Mouse (Mus musculus) adrenal gland, postnatal 14 days (tissue): ENCODE measurements around the gene Rbfox1. TPM values are rescaled to one million over a fixed set of nuclear protein-coding genes. Genes with fewer than 3 reads are reported as not detected.
A peak's percentile ranks its signal among the peaks of the same experiment; 100 is the strongest.

ENCODE experiments used
- DNase-seq: peaks from one replicate; pipeline ENCODE4 v3.0.0; 2021; ENCODE audit warnings: mixed read lengths
- total RNA-seq: library from RNA; stranded (reverse); gene quantifications from 2 replicates; pipeline ENCODE4 v1.2.3, GENCODE M21; 2021

The Rbfox1 gene
- total RNA-seq, 1 experiment from 2014 or later: 2.3 TPM

GRCm38 (mm10) chr16:7149106-7149899 lies 1264.1 kb downstream of the Rbfox1 start:
- no peak for DNase-seq

GRCm38 (mm10) chr16:7150201-7150791 lies 1265.1 kb downstream of the Rbfox1 start:
- DNase-seq: peak; percentile 28

- no peak for DNase-seq
Measured at GRCm38 (mm10) chr16:7152401-7152800, 1267.2 kb downstream of the Rbfox1 start.

- DNase-seq: no peak
Measured at GRCm38 (mm10) chr16:7154671-7155070, 1269.5 kb downstream of the Rbfox1 start.

DNA sequence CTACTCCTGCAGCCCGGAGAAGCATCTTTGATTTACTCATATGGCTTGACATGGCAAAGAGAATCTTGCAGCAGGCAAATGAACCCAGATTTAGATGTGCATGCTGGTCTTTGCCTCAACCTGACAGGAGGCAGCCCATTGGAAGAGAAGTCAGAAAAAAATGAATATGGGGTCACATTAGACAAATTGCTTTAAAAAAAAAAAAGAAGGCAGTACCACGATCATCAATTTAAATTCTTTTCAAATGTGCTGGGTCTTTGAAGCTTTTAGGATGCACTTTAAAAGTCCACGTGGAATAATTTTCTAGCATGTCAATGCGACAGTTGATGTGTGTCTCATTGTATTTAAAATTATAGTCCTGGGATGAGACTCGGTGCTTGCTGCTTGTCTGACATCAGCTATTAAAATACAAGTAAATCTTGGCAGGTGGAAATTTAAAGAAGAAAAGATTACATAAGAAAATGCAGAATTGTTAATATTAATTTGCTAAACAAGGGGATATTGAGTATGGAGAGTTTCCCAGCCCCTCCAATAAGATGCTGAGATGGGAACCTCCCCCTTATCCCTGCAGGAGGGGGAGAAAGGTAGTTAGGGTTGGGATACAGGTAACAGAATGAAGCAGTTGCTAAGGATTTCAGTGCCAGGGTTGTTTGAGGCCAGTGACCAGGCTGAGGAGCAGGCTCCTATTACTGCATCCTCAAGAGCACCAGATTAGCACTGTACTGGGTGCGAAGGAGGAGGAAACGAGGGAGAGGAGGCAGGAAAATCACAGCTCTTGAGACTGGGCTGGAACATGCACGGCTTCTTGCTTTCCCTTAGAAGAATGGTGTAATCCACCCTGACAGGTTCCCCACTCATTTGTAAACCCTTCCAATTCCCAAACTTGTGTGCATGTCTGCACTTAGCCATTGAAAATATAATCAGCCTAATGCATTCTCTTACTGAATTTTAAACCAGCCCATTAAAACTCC lies 1274.0 kb downstream of the Rbfox1 start:
- DNase-seq: no peak

- DNase-seq: no peak
Measured at GRCm38 (mm10) chr16:7159827-7160217, 1274.7 kb downstream of the Rbfox1 start.

GRCm38 (mm10) chr16:7162168-7162567 lies 1277.0 kb downstream of the Rbfox1 start:
- DNase-seq: no peak

DNA sequence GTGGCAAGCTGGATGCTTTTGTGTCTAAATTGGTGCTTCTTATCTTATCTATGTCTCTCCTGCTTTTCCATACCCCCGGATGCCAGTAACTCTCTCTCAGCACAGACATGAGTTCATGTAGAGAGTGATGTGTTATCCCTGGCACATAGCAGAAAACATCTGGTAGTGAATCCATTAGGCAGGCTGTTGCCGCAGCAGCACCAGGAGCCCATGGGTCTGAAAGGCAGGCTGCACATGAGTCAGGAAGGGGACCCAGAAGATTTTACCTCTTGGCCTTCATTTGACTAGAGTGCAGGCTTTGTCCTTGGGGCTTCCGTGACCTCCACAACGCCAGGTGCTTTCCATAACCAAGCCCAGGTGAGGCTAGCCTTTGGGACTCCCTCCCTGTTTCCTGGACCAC lies 1278.5 kb downstream of the Rbfox1 start:
- no peak for DNase-seq

DNA sequence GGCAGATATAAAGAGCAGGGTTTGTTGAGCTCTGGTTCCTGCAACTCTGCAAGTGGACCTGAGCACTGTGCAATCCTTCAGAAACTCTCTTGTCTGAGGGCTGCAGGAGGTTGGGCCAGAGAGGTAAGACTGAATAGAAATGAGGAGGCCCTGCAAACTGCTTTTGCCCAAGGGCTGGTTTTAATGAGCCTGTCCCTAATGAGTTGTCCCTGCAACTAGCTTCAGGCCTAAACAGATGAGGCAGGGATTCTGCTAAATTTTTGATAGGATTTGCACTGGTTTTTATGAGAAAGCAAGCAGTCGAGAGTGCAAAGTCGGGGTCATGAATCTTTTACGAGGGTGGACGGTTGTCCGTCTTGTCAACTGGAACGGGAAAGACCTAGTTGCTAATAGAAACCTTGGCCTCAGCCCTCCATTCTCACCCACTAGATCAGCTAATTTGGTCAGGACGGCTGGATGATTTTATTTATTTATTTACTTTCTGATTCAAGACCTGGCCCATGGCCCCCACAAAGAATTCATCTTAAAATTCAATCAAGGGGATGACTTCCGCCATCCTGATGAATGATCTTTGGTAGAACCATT lies 1279.1 kb downstream of the Rbfox1 start:
- no peak for DNase-seq

GRCm38 (mm10) chr16:7175960-7176359 lies 1290.8 kb downstream of the Rbfox1 start:
- DNase-seq: no peak

GRCm38 (mm10) chr16:7187788-7188187 lies 1302.6 kb downstream of the Rbfox1 start:
- DNase-seq: no peak

GRCm38 (mm10) chr16:7193535-7193934 lies 1308.4 kb downstream of the Rbfox1 start:
- DNase-seq: no peak

DNA sequence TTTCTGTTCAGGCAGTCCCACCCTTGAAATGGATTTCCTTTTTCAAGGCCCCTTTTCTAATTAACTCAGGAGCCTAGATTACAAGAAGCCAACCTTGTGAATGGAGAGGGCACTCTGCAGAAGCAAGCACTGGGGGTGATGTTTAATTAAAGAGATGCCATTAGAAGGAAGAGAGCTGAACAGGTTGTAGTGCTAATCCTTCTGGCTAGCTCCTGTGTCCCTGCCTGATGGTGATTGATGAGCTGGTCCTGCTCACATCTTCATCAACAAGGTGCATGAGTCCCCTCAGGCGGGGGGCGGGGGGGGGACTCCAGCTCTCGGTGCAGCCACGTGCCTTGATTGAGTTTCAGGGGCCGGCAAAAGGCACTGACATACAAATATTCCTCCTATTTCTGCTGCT lies 1312.8 kb downstream of the Rbfox1 start:
- DNase-seq: no peak

DNA sequence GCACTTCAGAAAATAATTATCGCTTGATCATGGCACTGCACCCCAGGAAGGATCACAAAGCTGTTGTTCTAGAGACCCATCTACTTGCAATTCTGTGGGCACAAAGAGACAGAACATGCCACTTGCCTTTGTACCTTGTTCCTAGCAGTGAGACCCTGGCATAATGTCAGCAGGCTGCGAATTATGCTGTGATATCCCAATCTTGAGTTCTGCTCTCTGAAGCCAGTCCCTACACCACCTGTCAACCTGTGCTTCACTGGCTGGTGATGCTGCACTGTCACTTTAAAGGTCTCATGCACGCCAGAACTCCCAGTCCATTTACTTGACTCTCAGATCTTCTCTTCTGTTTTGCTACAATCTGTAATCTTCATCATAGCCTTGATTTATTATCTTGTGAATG lies 1315.1 kb downstream of the Rbfox1 start:
- DNase-seq: no peak

GRCm38 (mm10) chr16:7201816-7202215 lies 1316.7 kb downstream of the Rbfox1 start:
- DNase-seq: peak; percentile 10

GRCm38 (mm10) chr16:7206116-7206900 lies 1321.2 kb downstream of the Rbfox1 start:
- DNase-seq: no peak

- DNase-seq: no peak
Measured at GRCm38 (mm10) chr16:7207599-7207998, 1322.4 kb downstream of the Rbfox1 start.

DNA sequence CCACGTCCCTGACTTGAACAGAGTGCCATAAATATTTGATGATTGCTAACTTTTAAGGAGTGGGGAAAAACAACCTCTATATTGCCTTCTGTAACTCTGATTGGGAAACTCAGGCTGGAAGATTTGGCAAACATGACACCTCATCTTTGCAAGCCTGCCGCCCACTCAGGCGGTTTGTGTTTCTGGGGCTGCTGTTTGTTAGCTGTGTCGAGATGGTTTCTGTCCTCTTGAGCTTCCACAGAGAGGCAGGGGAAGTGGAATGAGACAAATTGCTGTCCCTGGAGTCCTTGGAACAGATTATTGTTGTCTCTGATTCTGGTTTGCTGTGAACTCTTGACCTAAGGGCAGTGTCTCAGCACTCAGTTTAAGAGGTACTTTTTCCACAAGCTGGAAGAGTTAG lies 1327.6 kb downstream of the Rbfox1 start:
- DNase-seq: no peak

- DNase-seq: no peak
Measured at GRCm38 (mm10) chr16:7223265-7223664, 1338.1 kb downstream of the Rbfox1 start.

- DNase-seq: no peak
Measured at GRCm38 (mm10) chr16:7226000-7226399, 1340.8 kb downstream of the Rbfox1 start.

GRCm38 (mm10) chr16:7228246-7228645 lies 1343.1 kb downstream of the Rbfox1 start:
- no peak for DNase-seq

- no peak for DNase-seq
Measured at GRCm38 (mm10) chr16:7229232-7229631, 1344.1 kb downstream of the Rbfox1 start.
